Mouse (Mus musculus): Measurements from ENCODE around the gene Cadm1. TPM values are rescaled to one million over a fixed set of nuclear protein-coding genes. Genes with fewer than 3 reads are reported as not detected.

The Cadm1 gene
- total RNA-seq, 2 experiments from 2014 or later: 3.1 to 4.9 TPM

DNA sequence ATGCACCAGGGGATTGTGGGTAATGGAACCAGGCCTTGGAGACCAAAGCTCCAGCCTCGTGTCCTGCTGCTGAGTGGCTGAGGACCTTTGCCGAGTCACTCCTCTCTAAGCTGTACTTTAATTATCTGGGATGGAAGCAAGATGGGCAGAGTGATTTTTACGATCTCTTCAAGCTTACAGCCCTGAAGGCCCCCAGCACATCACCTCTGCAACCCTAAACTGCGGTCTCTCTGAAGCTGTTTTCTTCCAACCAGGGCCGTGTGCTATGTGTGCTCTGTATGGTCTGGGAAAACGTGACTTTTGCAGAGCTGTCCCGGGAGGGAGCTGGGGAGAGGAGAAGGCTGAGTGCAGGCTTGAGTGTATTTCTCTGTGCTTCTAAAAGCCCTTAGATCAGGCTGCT lies 364.7 kb downstream of the Cadm1 start:
- no peak for TF ChIP-seq CTCF (IDR thresholded peaks at IDR 0.05)

DNA sequence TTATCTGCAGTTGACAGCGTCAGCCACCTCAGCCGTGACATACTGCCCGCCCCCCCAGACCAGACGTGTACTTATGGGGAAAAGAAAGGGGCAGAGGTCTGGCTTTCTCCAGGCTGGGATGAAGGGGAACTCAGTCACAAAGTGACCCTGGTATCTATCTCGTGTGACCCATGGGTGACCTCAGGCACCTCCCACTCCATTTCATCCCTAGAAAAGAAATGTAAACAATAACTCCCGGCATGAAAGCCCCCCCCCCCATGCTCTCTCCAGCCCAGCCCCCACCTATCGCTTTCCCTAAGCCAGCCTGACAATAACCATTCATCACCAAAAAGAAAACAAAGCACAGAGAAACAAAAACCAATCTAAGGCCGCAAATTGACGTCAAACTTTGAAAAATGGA lies 365.1 kb downstream of the Cadm1 start:
- Histone ChIP-seq H3K27ac (no peak overlapping the region), H3K4me3 (no peak overlapping the region)
- intact Hi-C loops (cut with DNase I): no loop called here
- no peak for DNase-seq
- no peak for TF ChIP-seq CTCF (IDR thresholded peaks at IDR 0.05)

More for the DNA sequence above, 364.7 kb downstream of the Cadm1 start:
- no peak overlapping the region for H3K4me3 ChIP-seq
- no peak for DNase-seq
- no peak overlapping the region for H3K27ac ChIP-seq
- intact Hi-C loops (cut with DNase I): no loop called here

DNA sequence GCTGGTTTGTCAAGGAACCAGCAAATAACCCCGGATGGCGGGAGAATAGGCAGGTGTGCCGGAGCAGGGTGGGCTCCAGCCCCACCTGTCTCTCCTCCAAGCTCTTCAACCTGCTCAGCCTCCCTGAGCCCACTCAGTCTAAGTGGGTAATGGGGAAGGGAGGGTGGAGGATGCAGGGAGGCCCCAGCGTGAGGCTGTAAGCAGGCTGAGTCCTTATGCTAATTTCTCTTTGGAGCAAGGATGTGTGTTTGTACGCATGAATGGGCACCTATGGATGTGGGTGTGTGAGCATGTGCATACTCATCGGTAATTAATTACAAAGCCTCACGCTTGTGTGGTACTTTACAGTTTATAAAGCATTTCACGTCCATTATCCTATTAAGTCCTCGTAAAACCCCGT lies 370.8 kb downstream of the Cadm1 start:
- TF ChIP-seq CTCF (IDR thresholded peaks at IDR 0.05): no peak
- intact Hi-C loops (cut with DNase I): no loop called here
- H3K27ac ChIP-seq: no peak overlapping the region
- no peak for DNase-seq
- no peak overlapping the region for H3K4me3 ChIP-seq

DNA sequence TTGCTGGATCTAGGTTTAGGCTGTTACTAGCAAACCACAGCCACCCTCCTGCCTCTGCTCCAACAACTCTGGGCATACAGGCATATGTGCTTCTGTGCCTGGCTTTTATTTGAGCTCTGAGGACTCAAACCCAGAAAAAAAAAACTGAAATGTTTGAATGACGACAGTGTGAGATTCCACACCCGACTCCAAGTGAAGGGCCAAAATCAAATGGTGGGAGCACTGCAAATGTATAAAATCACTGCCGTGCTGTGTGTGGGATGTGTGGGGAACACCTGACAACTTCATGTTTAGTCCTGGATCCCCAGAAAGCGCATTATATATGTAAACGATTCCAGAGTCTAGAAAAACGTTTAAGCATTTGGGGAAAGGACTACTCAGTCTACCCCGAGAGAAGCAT lies 373.7 kb downstream of the Cadm1 start:
- intact Hi-C loops (cut with DNase I): no loop called here
- no peak for TF ChIP-seq CTCF (IDR thresholded peaks at IDR 0.05)

DNA sequence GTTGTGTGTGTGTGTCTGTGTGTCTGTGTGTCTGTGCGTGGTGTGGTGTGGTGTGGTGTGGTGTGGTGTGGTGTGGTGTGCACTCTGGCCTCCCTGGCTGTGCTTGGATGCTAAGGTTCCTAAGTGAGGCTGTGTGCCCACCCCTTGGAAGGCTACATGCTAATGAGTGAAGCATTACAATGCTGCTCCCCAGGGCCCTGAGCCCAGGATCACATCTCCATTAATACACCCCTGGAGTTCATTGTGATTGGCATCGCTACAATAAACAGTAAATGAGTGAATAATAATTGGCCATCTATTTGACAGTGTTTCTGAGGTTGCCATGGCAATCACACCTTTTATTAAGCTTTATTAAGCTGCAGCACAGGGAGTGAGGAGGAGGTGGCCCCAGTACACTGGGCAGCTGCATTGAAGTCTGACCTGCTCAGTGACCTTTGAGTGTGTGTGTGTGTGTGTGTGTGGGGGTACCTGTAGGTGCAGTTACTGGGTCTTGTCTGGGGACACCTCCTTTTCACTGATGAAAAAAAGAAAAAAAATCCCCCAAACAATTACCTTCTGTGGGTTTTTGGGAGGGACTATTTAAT lies 374.5 kb downstream of the Cadm1 start:
- TF ChIP-seq CTCF (IDR thresholded peaks at IDR 0.05): no peak
- Histone ChIP-seq H3K27ac (no peak overlapping the region), H3K4me3 (no peak overlapping the region)
- DNase-seq: no peak
- intact Hi-C loops (cut with DNase I): no loop called here

More for the DNA sequence above, 373.7 kb downstream of the Cadm1 start:
- H3K4me3 ChIP-seq: no peak overlapping the region
- no peak for DNase-seq
- no peak overlapping the region for H3K27ac ChIP-seq

DNA sequence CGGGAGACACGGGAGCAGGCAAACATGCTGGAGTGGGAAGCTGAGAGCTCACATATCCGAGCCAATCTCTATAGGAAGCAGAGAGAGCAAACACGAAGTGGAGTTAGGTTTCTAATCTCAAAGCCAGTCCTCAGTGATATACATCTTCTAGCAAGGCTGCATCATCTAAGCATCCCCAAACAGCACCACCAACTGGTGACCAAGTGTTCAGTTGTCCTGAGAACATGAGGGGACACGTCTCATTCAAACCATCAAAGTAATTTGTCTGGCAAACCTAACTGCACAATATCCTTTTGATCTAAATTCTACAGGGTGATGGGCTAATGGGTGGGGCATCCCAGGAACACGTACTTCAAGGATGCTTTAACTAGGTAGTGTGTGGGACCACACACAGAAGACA lies 376.5 kb downstream of the Cadm1 start:
- intact Hi-C loops (cut with DNase I): no loop called here
- Histone ChIP-seq H3K27ac (no peak overlapping the region), H3K4me3 (no peak overlapping the region)
- TF ChIP-seq CTCF (IDR thresholded peaks at IDR 0.05): no peak
- no peak for DNase-seq
